Mouse (Mus musculus) ES-E14 (cell line): ENCODE results near the gene Inpp5f.

Source experiments
- CHD2 ChIP-seq: IDR thresholded peaks from 2 replicates; pipeline ENCODE4 v1.6.1; 2014; ENCODE audit warnings: mild to moderate bottlenecking, low read depth, low read length, inconsistent platforms
- ZC3H11A ChIP-seq: IDR thresholded peaks from 2 replicates; pipeline ENCODE4 v1.6.1; 2012; ENCODE audit warnings: low read depth, mild to moderate bottlenecking, inconsistent platforms, low read length, borderline replicate concordance

DNA sequence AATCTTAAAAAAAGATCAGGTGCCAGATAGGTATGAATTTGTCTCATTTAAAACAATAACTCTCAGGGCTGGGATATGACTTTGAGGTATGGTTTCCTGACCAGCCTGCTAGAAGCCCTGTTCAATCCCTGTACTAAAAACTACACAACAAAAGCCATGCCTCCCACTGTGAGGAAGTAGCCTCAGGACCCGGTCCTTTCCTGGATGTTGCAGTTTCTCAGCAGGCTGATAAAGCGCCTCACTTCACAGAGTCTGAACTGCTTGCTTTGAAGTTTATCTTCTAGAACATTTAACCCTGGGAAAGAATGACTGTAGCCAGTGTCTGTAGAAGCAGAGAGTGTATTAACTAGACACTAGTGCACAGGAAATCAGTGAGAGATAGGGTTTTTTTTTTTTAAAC is 57.7 kb downstream of the Inpp5f start:
- TF ChIP-seq CHD2 (no peak), ZC3H11A (no peak)
